Mouse (Mus musculus): Measurements from ENCODE around the gene Pou2f1.

Gene Pou2f1

DNA sequence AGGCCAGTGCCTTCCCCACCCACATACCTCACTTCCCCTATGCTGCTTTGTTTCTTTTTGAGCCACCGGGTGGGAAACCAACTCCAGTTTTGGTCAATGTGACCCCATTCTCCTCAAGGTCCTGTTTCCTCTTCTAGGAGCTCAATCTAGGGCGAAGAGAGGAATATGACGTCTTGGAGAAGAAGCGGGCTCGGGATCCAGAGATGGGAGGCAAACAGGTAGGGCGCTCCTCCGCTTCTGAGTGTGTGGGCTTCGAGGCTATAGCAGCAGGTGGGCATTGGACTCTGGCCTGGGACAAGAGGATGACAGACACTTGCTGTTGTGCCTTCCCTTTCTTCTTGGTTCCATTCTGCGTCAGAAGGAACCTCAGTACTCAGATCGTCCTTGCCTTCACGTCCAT, 145.2 kb downstream of the Pou2f1 start:
- no peak for DNase-seq (ENCODE audit: low read depth, low spot score)
- no peaks in the 10 kb centered on the region for H3K27me3 ChIP-seq (ENCODE audit: control insufficient read depth, insufficient read depth, low read length, poor library complexity, severe bottlenecking)
- H3K36me3 ChIP-seq (ENCODE audit: control insufficient read depth, insufficient read depth, low read length, poor library complexity, severe bottlenecking), result no peaks in the 10 kb centered on the region

DNA sequence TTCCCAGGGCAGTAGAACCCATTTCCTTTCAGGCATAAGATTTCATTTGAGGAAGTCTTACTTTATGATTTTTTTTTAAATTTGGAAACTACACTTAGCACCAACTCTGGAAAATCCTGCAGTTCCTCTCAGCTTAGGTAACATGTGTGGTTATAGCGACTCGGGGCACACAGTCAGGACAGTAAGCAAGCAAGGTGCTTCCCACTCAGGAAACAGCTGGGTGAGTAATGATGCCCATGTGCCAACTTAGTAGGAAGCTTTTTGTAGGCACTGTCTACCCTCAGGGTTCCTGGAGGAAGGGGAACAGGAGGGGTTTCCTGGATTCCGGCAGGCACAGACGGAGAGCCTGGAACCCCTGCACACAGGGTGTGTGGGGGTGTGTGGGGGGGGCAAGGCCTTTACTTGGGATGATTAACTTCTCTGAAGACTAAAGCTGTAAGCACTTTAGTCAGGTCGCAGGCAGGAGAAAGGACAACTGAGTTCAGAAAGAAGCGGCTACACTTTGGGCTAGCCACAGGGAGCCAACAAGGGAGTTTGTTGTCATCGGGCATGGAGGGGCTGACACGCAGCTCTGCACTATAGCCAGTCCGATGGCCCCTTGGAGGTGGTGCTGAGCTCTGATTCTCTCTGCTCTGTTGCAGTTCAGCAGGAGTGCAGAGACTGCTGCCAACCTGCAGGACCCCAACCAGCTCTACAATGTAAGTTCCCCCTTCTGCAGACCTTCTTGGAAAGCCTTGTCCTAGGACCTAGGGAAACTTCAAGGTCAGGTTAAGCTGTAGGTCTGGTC, 146.5 kb downstream of the Pou2f1 start:
- DNase-seq (ENCODE audit: low read depth, low spot score), result no peak
- Histone ChIP-seq H3K36me3 (ENCODE audit: control insufficient read depth, insufficient read depth, low read length, poor library complexity, severe bottlenecking) (no peaks in the 10 kb centered on the region), H3K27me3 (ENCODE audit: control insufficient read depth, insufficient read depth, low read length, poor library complexity, severe bottlenecking) (no peaks in the 10 kb centered on the region)

DNA sequence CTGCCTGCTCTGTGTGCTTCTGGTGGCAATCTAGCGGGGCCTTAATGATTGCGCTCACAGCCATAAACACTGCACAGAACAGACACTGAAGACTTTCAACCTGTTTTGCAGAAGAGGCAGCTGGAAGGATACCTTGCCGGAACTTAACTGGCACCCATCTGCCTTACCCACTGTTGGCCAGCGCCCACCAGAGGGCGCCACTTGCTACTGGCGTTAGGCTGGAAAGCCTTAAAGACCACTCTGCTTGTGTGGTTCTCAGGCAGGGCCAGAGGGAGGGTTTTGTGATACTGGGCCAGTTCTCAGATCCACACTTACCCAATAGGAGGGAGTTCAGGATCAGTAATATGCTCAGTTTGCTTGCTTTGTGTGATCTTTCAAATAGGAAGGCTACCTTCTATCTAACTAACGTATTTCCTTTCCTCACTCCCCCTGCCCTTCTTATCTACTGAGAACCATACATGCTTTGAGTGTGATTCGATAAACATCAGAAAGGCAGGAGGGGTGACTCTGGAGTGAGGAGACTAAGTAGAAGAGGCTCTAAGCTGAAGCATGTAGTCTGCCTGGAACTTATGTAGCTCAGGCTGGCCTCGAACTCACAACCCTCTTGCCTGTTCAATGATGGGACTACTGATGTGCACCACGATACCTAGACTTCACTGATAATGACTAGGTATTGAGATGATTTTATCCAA, 148.6 kb downstream of the Pou2f1 start:
- peak; percentile 87 for DNase-seq (ENCODE audit: low read depth, low spot score)
- Histone ChIP-seq H3K27me3 (ENCODE audit: control insufficient read depth, insufficient read depth, low read length, poor library complexity, severe bottlenecking) (no peaks in the 10 kb centered on the region), H3K36me3 (ENCODE audit: control insufficient read depth, insufficient read depth, low read length, poor library complexity, severe bottlenecking) (no peaks in the 10 kb centered on the region)

DNA sequence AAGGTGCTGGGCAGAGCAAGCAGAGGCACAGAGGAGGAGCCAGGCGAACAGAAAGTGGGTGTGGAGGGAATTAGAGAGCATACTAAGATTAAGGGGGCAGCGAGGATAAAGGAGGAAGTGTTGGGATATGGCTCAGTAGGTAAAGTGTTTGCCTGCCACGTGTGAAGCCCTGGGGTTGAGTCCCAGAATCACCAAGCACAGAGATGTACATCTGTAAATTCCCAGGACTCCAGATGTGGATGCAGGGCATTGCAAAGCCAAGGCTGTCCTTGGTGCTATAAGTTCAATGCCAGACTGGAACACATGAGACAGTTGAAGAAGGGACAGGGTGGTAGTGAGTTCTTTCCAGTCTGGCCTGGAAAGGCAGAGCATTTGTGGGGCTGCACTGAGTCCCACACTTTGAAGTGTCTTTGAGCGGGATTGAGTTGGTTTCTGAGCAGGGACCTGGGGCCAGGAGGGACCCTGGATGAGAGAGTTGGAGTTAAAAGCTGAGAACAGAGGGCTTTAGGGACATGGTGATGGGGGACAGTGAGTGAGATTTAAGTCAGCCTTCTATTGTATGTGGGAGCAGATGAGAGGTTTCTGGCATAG, 149.3 kb downstream of the Pou2f1 start:
- no peak for DNase-seq (ENCODE audit: low read depth, low spot score)
- Histone ChIP-seq H3K27me3 (ENCODE audit: control insufficient read depth, insufficient read depth, low read length, poor library complexity, severe bottlenecking) (no peaks in the 10 kb centered on the region), H3K36me3 (ENCODE audit: control insufficient read depth, insufficient read depth, low read length, poor library complexity, severe bottlenecking) (no peaks in the 10 kb centered on the region)

DNA sequence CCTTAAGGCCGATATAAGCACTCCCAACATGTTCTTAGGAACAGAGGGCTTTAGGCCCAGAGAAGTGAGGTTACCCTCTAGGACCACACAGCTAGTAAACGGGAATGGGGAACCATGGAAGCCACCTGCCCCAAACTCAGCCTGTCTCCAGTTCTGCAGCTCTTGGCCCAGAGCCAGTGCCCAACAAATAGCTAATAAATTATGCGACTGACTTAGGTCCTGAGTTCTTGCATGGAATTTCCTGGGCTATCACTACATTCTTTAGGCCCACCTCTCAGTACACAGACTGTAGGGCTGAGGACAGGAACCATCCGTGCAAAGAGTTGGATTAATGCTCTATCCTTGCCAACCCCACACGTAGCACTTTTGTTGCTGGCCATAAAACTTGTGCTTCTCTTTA, 150.3 kb downstream of the Pou2f1 start:
- Histone ChIP-seq H3K36me3 (ENCODE audit: control insufficient read depth, insufficient read depth, low read length, poor library complexity, severe bottlenecking) (no peaks in the 10 kb centered on the region), H3K27me3 (ENCODE audit: control insufficient read depth, insufficient read depth, low read length, poor library complexity, severe bottlenecking) (no peaks in the 10 kb centered on the region)
- no peak for DNase-seq (ENCODE audit: low read depth, low spot score)

DNA sequence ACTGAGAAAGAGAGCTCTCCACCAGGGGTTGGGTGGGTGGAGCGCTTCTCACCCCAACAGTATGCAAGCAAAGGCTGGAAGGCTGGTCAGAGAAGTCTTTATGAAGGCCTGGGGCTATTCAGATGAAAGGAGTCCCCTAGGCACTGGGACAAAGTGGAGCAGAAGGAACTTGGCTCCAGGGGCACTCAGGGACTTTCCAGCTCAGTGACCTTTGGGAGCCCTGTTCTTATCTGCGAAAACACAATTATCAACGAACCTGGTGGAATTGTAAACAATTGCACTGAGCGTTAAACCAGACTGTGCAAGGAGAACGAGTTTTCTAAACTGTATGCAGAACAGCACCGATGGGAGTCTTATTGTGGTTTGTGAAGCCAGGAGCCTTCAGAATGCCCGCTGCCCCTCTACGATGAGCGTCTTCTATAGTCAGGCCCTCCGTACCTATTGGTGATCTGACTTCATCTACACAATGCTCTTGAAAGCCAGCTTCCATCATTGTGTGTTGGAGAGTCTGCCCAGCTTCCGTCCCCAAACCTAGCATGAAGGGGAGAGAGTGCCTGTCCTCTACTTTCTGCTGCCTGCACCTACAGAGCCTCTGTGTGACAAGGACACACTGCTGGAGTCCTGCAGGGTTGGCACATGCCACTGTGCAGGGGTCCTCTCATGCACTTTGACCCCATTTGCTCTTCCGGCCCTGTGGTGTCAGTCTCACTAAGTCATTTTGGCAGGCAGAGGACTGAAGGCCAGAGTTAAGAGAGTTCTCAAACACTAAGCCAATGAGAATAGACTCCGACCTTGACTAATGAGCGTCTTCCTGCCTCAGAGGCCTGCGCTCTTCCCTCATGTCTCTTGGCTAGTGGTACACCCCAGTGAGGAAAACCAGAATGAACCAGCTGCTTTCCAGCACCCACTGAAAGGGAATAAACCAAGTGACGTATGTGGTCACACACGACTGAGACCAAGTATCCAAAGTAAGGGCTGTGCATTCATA, 152.7 kb downstream of the Pou2f1 start:
- H3K27me3 ChIP-seq (ENCODE audit: control insufficient read depth, insufficient read depth, low read length, poor library complexity, severe bottlenecking), result no peaks in the 10 kb centered on the region
- DNase-seq (ENCODE audit: low read depth, low spot score), result no peak
- H3K36me3 ChIP-seq (ENCODE audit: control insufficient read depth, insufficient read depth, low read length, poor library complexity, severe bottlenecking), result no peaks in the 10 kb centered on the region

DNA sequence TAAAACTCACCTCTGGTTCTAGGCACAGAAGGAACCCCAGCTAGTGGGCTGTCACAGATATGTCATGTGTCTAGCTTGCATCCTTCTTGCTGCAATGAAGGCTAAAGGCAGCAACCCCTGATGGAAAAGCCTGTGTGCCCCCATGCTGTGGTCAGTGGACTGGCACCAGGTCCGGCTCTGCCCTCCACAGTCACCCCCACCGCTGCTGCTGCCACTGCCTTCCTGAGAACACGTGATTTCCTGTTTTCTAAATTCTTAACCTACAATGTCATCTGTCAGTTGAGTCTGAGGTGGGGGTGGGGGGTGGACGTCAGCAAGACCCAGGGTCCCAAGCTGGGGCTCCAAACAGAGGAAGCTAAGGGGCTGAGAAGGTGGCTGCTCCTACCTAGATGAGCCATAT, 153.6 kb downstream of the Pou2f1 start:
- DNase-seq (ENCODE audit: low read depth, low spot score), result peak; percentile 49
- no peaks in the 10 kb centered on the region for H3K27me3 ChIP-seq (ENCODE audit: control insufficient read depth, insufficient read depth, low read length, poor library complexity, severe bottlenecking)
- H3K36me3 ChIP-seq (ENCODE audit: control insufficient read depth, insufficient read depth, low read length, poor library complexity, severe bottlenecking), result no peaks in the 10 kb centered on the region

DNA sequence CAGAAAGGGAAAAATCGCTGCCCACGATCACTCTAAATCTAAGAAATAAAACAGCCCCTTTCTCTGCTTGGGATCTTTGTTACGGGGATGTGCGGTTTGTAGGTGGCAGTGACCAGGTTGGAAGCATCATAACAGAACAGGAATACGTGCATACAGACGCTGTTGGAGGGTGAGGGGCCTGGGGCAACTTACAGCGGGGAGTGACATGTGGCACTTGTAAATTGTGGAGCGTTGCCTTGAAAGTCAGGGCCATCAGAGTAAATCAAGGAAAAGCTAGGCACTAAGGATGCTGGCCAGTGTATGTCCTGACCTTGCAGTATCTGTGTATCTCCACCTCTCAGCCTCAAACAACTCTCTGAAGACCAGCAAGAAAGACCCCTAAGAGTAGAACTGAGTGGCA, 154.1 kb downstream of the Pou2f1 start:
- no peak for DNase-seq (ENCODE audit: low read depth, low spot score)
- H3K36me3 ChIP-seq (ENCODE audit: control insufficient read depth, insufficient read depth, low read length, poor library complexity, severe bottlenecking), result no peaks in the 10 kb centered on the region
- no peaks in the 10 kb centered on the region for H3K27me3 ChIP-seq (ENCODE audit: control insufficient read depth, insufficient read depth, low read length, poor library complexity, severe bottlenecking)

DNA sequence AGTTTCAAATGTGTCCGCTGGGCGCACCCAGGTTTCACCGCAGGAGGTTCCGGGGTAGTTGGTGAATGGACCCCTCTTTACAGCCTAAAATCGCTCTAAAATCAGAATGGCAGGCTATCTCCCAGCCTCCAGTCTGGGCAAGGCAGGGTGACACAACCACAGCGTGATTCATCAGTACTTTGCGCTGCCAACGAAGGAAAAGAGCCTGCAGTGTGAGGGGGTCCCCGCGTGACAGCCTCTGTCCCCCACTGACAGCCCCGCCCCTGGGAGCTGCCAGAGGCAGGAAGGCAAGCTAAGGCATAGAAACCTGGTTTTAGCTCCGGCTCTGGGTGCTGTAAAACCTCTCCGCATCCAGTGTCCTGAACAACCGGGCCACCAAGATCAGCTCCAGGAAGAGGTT, 157.1 kb downstream of the Pou2f1 start:
- Histone ChIP-seq H3K36me3 (ENCODE audit: control insufficient read depth, insufficient read depth, low read length, poor library complexity, severe bottlenecking) (no peaks in the 10 kb centered on the region), H3K27me3 (ENCODE audit: control insufficient read depth, insufficient read depth, low read length, poor library complexity, severe bottlenecking) (no peaks in the 10 kb centered on the region)
- DNase-seq (ENCODE audit: low read depth, low spot score), result no peak

DNA sequence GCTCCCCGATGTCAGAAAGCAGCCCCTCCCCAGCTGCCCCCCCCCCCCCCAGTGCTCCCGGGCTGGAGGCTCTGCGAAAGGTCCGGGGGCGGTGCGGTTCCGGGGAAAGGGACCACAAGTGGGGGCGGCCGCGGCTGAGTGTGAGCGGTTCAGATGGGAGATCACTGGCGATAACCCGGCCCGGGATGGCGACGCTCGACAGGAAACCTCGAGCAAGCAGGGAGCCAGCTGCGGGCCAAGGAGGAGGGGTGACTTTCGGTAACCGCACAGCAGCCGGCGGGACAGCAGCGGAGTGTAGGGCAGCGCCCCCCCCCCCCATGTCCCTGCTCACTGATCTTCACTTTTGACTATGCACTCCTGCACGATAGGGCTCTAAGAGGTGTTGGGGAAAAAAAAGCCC, 157.5 kb downstream of the Pou2f1 start:
- DNase-seq (ENCODE audit: low read depth, low spot score), result peak; percentile 54
- H3K27me3 ChIP-seq (ENCODE audit: control insufficient read depth, insufficient read depth, low read length, poor library complexity, severe bottlenecking), result no peaks in the 10 kb centered on the region
- no peaks in the 10 kb centered on the region for H3K36me3 ChIP-seq (ENCODE audit: control insufficient read depth, insufficient read depth, low read length, poor library complexity, severe bottlenecking)

DNA sequence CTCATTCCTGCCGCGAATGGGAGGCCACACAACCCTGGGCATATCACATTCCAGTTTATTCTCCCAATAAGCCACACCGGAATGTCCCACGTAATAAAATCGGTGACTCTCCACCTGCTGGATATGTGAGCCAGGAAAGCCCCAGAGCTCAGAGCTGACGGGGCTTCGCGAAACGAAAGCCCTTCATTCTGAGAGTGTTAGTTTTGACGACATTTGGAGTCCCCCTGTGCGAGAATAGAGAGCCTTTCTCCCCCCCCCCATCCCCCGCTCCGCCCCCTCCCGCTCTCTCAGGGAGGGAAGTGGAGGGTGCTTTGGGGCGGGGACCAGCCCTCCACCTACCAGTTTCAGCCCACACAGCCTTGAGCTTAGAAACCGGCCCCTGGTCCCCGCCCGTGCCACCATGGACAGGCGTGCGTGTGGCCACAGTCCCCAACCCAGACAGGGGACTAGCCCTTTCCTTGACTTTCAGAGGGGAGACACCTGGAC, 158.0 kb downstream of the Pou2f1 start:
- no peaks in the 10 kb centered on the region for H3K36me3 ChIP-seq (ENCODE audit: control insufficient read depth, insufficient read depth, low read length, poor library complexity, severe bottlenecking)
- peak; percentile 69 for DNase-seq (ENCODE audit: low read depth, low spot score)

DNA sequence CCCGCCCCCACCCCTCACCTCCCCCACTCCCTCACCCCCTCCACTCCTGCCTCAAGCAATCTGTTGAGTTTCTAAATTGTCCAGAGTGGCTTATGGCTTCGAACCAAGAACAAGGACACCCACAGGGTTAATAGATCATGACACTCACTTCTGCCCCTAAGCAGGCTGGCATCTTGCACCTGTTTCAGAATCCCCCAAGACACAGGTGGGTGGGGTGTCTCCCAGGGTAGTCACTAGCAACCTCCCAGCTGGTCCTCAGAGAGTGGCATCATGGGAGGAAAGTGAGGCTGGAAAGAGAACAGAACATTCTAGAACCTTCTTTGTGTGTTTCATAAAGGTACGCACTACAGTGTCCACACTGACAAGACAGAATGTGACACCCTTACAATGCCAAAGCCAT, 158.9 kb downstream of the Pou2f1 start:
- no peaks in the 10 kb centered on the region for H3K36me3 ChIP-seq (ENCODE audit: control insufficient read depth, insufficient read depth, low read length, poor library complexity, severe bottlenecking)
- DNase-seq (ENCODE audit: low read depth, low spot score), result peak; percentile 47

More for the DNA sequence above, 158.0 kb downstream of the Pou2f1 start:
- no peaks in the 10 kb centered on the region for H3K27me3 ChIP-seq (ENCODE audit: control insufficient read depth, insufficient read depth, low read length, poor library complexity, severe bottlenecking)

DNA sequence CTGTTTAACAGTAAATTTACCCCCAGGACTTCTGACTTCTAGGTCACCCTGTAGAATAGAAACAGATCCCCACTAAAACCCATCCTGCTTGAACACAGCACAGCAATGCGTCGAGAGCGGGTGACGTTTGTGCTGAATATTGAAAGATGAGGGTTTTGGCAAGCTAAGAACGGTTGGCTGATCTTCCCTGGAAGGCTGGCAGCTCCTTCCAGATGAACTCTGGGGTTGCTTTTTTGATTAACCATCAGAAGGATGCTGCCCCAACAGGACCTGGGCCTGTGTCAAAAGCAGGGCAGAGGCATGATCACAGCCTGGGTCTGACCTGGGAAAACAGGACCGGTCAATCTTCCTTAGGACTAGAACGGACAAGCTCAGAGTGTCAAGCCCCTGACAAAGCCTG, 160.3 kb downstream of the Pou2f1 start:
- Histone ChIP-seq H3K36me3 (ENCODE audit: control insufficient read depth, insufficient read depth, low read length, poor library complexity, severe bottlenecking) (no peaks in the 10 kb centered on the region), H3K27me3 (ENCODE audit: control insufficient read depth, insufficient read depth, low read length, poor library complexity, severe bottlenecking) (no peaks in the 10 kb centered on the region)
- no peak for DNase-seq (ENCODE audit: low read depth, low spot score)

More for the DNA sequence above, 158.9 kb downstream of the Pou2f1 start:
- H3K27me3 ChIP-seq (ENCODE audit: control insufficient read depth, insufficient read depth, low read length, poor library complexity, severe bottlenecking), result no peaks in the 10 kb centered on the region

DNA sequence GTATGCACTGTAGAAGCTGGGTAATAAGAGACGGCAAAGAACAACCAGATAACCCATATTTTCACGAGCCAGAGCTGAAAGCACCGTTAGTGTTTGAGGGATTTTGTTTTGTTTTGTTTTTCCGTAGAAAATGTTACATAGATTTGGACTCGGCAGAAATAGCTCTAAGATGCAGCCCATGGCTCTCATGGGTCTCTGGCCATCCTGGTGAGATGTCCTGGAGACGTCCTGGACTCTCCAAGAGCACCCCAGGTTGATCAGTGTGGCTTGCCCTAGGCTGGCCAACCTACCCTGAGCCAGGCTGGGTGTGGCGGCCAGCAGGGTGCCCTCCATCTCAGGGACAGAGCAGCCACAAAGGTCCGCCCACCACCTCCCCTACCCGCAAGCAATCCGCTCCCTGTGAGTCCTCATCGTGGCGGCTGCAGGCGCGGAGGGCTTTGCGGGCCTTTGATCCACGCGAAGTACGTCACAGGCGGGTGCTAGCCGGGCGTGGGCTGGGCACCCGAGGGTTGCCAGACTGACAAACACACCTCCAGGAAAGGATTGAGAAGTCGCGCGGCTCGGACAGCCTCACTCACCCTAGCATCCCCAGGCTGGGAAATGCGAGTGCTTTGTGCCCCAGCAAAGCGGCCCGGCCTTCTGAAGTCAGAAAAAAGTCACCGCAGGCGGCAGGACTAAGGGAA, 161.8 kb downstream of the Pou2f1 start:
- H3K27me3 ChIP-seq (ENCODE audit: control insufficient read depth, insufficient read depth, low read length, poor library complexity, severe bottlenecking), result no peaks in the 10 kb centered on the region
- no peaks in the 10 kb centered on the region for H3K36me3 ChIP-seq (ENCODE audit: control insufficient read depth, insufficient read depth, low read length, poor library complexity, severe bottlenecking)
- no peak for DNase-seq (ENCODE audit: low read depth, low spot score)
